Mouse (Mus musculus): ENCODE measurements around the gene Olfr850. TPM values are rescaled to one million over a fixed set of nuclear protein-coding genes. Genes with fewer than 3 reads are reported as not detected.

Gene Olfr850
- total RNA-seq (2014; fragmentation: Nextera tagmentation) = not detected in 2 replicates
- total RNA-seq (2017) = not detected in 2 replicates

DNA sequence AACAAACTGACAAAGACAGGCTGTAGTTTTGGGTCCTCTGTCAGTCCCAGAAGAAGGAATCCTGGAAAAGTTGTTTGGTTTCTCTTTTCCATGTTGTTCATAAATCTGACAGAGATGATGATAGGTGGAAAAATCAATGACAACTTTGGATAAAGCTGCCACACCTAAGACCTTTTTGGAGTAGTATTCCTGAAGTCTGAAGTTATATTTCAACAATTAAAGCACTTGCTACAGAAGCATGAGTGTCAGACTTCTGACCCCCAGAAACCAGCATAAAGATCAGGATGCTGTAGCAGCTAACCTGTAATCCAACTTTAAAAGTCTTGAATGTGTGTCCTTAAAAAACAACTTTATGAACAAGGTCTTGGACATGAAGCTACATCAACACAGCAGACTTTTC is at the start of gene Olfr850:
Gene Olfr850, minus strand, starts transcription at position 101 of the 400 bp plus-strand sequence.
- ATAC-seq (replicated peaks; ENCODE audit: poor library complexity, severe bottlenecking) = no peak

- no peak for ATAC-seq (replicated peaks; ENCODE audit: poor library complexity, severe bottlenecking)
These were observed 14.9 kb upstream of the Olfr850 start, which contains the start of gene Olfr851 for GRCm38 (mm10) chr9:19492995-19493394. TSS of gene Olfr851 (plus strand) at chr9:19493295.

- ATAC-seq (replicated peaks; ENCODE audit: poor library complexity, severe bottlenecking) = no peak
These were observed 38.1 kb downstream of the Olfr850 start, which contains the start of gene Olfr849 for GRCm38 (mm10) chr9:19439966-19440365. TSS of gene Olfr849 (plus strand) at chr9:19440266.

Other genes with a start within 250 kb of the Olfr850 start
- gene Olfr843, start 226.3 kb downstream of the Olfr850 start, total RNA-seq (2014; fragmentation: Nextera tagmentation) = not detected in 2 replicates
- not detected in 2 replicates for gene Olfr843, start 226.3 kb downstream of the Olfr850 start, total RNA-seq (2017)
- gene Olfr844, start 161.9 kb downstream of the Olfr850 start, total RNA-seq (2014; fragmentation: Nextera tagmentation) = not detected in 2 replicates
- not detected in 2 replicates for gene Olfr844, start 161.9 kb downstream of the Olfr850 start, total RNA-seq (2017)
- not detected in 2 replicates for gene Olfr845, start 141.8 kb downstream of the Olfr850 start, total RNA-seq (2014; fragmentation: Nextera tagmentation)
- gene Olfr845, start 141.8 kb downstream of the Olfr850 start, total RNA-seq (2017) = not detected in 2 replicates
- gene Olfr846, start 114.2 kb downstream of the Olfr850 start, total RNA-seq (2014; fragmentation: Nextera tagmentation) = not detected in 2 replicates
- not detected in 2 replicates for gene Olfr846, start 114.2 kb downstream of the Olfr850 start, total RNA-seq (2017)
- not detected in 2 replicates for gene Olfr847, start 99.6 kb downstream of the Olfr850 start, total RNA-seq (2014; fragmentation: Nextera tagmentation)
- not detected in 2 replicates for gene Olfr847, start 99.6 kb downstream of the Olfr850 start, total RNA-seq (2017)
- not detected in 2 replicates for gene Olfr849, start 38.0 kb downstream of the Olfr850 start, total RNA-seq (2014; fragmentation: Nextera tagmentation)
- not detected in 2 replicates for gene Olfr849, start 38.0 kb downstream of the Olfr850 start, total RNA-seq (2017)
- gene Olfr851, start 15.0 kb upstream of the Olfr850 start, total RNA-seq (2014; fragmentation: Nextera tagmentation) = not detected in 2 replicates
- not detected in 2 replicates for gene Olfr851, start 15.0 kb upstream of the Olfr850 start, total RNA-seq (2017)
- gene Olfr853, start 62.8 kb upstream of the Olfr850 start, total RNA-seq (2014; fragmentation: Nextera tagmentation) = not detected in 2 replicates
- gene Olfr853, start 62.8 kb upstream of the Olfr850 start, total RNA-seq (2017) = not detected in 2 replicates
- not detected in 2 replicates for gene Olfr854, start 89.1 kb upstream of the Olfr850 start, total RNA-seq (2014; fragmentation: Nextera tagmentation)
- not detected in 2 replicates for gene Olfr854, start 89.1 kb upstream of the Olfr850 start, total RNA-seq (2017)
- gene Olfr855, start 104.4 kb upstream of the Olfr850 start, total RNA-seq (2014; fragmentation: Nextera tagmentation) = not detected in 2 replicates
- gene Olfr855, start 104.4 kb upstream of the Olfr850 start, total RNA-seq (2017) = not detected in 2 replicates
- 9.4 and 17.3 TPM in 2 replicates for gene Zfp317, start 143.9 kb upstream of the Olfr850 start, total RNA-seq (2014; fragmentation: Nextera tagmentation)
- gene Zfp317, start 143.9 kb upstream of the Olfr850 start, total RNA-seq (2017) = 17.4 and 24.3 TPM in 2 replicates
- not detected in 2 replicates for gene Olfr857, start 231.2 kb upstream of the Olfr850 start, total RNA-seq (2014; fragmentation: Nextera tagmentation)
- not detected in 2 replicates for gene Olfr857, start 231.2 kb upstream of the Olfr850 start, total RNA-seq (2017)